Mouse (Mus musculus): ENCODE measurements at regions not wholly inside any gene's neighbourhood (a gene's known extent, or its start where the extent isn't known, plus 50 kb on each side); places are given as distances from the start of the nearest gene placed in this dataset.

DNA sequence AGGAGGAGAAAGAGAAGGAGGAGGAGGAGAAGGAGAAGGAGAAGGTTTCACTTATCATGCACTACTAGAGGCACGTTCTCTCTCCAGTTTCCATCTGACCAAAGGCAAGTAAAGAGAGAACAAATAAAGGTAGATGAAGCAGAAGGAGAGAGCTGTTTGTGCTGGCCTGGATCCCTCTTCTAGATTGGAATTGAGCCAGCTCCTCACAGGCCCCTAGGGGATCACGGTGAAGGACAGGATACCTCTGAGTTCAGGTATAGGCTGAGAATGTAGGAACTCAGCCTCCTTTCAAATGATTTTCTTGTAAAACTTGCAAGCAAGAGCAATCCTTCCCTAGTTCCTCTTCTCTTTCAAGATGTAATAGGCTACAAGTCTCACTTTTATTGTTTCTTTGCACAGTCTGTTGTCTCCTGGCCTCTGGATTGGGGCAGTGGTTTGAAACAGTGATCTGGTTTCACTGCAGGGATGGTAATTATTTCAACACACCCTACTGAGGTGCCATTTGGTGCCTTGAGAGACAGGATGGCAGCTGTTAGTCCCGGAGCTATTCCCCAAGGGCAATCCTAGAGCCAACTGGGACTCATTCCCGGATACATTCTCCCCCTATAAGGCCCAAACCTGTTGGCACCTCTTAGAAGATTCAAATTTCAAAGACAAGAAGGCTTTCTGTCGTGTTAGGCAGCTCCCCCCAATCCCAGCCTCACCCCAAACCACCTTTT is 134.8 kb downstream of the Gm9817 start:
- DNase-seq (ENCODE audit: low spot score in 2 of 2) = no peak

DNA sequence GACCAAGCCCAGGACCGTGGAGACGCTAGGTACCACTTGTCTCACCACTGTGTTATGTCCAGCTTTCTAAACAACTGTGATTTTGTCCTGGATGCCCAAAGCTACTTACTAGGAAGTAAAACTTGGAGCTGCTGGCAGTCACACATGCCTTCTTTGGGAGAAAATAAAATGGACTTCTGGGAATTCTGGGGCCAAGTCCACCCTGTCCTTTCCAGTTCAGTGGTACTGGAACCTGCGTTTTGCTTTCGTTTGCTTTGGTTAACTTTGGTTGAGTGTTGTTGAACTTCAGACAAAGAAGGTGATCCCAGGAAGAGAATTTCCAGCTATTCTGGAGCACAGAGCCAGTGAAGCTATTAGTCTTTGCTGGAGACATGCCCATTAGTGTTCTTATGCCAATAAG is 139.8 kb downstream of the Gm9817 start:
- no peak for DNase-seq (ENCODE audit: low spot score in 2 of 2)

DNA sequence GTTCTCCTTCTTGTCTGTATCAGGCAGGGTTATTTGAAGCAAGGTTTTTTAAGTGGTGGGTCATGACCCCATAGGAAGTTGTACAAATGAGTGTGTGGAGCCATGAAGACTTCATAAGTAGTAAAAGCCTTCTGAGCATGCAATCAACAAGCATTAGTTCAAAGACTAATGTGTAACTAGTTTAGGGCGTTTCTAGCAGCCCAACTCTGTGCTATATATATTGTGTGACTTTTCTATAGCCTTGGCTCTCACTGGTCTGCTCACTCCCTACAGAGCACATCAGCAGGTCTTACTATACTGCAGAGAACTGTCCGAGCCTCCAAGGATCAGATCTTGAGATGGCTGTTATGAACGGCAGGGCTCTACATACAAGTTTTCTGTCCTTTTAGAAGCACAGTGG is 141.2 kb downstream of the Gm9817 start:
- no peak for DNase-seq (ENCODE audit: low spot score in 2 of 2)

DNA sequence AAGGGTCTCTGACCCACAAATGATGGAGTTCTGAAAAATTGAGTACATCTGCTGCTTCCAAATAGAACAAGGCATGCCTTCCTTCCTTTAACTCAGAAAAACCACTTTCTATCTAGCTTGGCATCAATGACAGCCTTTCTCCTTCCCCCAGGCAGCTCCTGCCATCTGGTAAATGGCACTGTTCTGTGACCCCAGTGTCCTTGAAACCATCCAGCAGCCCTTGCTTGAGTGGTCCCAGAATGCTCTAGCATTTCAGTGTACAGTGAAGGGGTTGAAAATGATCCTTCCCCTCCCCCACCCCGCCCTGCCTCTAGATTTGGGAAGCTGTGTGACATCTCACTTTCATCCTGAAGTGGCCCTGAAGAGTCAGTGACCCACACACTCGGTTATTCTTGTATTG is 152.3 kb downstream of the Gm9817 start:
- DNase-seq (ENCODE audit: low spot score in 2 of 2) = no peak

DNA sequence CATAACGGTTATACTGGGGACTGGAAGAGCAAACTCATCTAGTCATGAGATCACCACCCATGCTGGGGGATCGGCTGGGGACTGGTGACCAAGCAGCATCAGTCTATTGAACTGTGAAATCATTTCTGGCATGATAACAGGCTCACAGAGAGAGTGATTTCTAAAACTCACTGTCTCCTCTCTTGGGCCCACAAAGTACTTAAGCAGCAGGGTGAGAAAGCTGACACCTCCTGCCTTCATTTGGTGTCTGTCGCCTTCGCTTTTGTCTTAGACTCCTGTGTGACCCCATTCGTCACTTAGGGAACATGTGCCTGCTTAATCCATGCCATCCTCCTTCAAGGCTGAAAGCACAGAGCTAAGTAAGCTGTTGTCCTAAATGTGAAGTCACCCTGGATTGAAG is 154.3 kb upstream of the Mylip start:
- DNase-seq (ENCODE audit: low spot score in 2 of 2) = no peak

DNA sequence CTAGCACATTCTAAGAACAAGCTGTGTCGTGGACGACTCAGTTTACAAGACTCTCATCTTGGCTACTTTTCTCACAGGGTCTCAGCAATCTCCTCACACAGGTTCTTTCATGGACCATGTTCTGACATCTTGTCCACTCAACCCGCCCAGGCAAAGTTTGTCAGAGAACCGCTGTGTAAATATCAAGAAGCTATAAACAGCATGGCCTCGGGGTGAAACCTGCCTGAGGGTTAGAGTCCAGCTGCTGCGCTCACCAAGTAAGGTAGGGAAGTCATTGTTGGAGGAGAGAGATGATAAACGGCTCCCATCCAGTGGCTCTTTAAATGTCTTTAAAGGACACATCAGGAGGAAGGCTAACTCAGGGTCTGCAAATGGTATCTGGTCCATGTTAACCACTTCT is 151.3 kb upstream of the Mylip start:
- DNase-seq (ENCODE audit: low spot score in 2 of 2) = no peak

DNA sequence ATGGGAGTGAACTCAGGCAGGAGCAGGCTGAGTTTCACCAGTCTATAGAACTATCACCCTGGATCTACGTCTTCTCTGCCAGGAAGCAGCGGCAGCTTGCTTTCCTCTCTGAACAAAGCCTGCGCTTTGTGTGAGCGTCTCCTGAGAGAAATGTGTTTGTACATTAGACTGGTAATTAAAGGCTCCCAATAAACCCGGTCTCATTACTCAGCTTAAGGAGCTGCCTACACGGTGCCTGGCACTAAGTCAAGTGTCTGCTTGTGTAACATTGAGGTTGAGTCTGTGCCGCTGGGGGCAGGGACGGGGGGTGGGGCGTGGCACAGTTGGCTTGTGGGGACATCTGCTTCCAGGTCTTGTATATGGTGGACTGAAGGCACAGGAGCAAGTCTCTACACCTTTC is 150.4 kb upstream of the Mylip start:
- DNase-seq (ENCODE audit: low spot score in 2 of 2) = peak; percentile 8 to 13

DNA sequence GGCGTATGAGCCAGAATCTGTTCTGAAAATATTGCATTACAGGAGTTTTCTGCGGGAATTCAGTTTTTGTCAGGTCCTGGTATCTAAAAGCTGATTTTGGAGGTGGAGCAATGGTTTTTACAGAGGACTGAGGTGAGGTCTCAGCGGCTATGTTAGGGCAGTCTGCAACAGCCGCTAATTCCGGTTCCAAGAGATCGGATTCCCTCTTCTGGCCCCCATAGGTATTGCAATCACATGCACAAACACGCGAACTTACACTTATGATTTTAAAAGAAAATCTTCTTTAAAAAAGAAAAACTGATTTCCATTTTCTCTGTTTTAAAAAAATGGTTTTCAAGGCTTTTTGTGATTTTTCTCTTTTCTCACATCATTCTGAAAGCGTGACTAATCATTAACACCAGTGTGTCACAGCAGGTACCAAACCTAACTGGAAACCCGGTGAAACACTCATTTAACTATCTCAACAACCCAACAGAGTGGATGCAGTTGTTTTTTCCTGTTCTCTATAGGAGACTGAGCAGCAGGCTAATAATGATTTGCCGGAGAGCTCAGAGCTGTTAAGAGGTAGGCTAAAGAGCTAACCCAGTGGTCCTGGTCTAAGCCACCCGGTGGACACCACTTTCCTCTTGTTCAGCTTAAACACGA is 149.4 kb upstream of the Mylip start:
- DNase-seq (ENCODE audit: low spot score in 2 of 2) = no peak

DNA sequence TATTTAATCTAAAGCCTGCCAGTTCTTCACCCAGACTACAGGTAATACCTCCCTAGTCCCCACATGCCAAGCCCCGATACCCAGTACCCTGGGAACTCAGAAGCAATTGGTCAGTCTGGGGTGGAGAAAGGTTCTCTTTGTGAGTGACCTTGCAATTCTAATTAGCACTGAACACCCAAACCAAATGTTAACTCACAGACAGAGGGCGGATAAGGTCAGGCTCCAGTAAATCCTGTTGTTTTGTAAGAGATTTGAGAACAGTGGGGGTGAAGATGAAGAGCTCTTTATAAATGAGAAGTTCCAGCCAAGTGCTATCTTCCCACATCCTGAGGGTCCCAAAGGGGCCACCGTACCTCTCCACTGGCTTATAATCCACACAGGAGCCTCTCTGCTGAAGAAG is 147.3 kb upstream of the Mylip start:
- DNase-seq (ENCODE audit: low spot score in 2 of 2) = no peak

DNA sequence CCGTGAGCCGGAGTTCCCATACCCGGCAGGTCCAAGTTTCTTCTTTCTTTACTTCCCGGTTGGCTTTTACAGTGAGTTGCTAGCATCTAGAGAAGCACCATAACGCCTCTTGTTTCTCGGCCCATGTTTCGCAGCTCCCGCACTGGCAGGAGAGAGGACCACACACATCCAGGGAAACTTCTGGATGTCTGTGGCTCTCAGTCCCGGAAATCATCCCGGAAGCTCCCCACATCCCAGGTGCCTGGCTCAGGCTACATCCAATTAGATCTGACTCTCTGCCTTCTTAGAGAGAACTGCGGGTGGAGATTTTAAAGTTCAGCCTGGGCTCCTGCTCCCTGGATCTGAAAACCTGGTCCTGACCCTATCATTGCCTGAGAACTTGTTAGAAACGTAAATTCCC is 146.8 kb upstream of the Mylip start:
- DNase-seq (ENCODE audit: low spot score in 2 of 2) = no peak

DNA sequence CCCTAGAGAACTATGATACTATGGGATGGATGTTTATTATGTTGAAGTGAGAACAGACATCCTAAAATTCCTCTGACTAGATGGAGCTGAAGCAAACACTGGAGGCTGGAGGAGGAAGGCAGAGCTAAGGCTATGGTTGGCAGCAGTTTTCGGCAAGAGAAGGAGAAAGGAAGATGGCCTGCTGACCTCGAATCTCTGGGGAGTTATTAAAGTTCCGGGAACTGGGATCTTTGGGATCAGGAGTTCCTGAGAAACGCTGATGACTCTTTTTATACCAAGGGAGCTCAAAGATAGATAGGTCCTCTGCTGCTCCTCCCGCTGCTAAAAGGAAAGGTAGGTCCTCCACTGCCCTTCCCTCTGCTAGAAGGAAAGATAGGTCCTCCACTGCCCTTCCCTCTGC is 143.9 kb upstream of the Mylip start:
- no peak for DNase-seq (ENCODE audit: low spot score in 2 of 2)

DNA sequence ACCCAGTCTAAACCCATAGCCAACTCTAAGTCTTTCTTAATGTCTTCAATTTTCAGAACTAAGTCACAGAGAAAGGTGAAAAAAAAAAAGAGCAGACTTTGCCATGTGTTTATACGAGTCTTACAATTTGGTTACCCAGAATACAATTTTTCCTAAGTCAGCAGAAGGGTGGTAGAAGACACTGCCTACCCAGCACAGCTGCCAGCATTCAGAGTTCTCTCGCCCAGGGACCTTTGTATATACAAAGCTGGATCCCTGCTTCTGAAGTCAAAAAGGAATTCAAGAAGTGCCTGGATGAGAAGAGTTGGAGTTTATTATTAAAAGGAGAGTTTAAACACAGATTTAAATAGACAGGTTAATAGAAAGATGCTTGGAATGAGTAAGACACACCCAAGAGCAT is 143.2 kb upstream of the Mylip start:
- no peak for DNase-seq (ENCODE audit: low spot score in 2 of 2)

DNA sequence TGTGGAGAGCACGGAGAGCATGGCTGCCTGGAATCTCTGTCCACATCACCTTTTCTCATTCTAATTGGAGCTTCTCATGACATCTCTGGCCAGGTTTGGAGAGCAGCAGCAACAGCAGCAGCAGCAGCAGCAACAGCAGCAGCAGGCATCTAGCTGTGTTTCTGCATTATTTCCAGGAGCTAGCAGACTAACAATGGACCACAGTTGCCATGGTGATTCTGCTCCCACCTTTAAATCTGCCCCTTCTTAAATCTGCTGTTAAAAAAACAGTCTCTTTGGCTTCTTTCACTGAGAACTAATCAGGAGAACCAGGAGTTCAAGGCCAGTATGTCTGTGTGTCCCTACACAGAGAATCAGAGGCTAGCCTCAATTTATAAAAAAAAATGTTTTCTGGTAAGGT is 139.5 kb upstream of the Mylip start:
- DNase-seq (ENCODE audit: low spot score in 2 of 2) = no peak

DNA sequence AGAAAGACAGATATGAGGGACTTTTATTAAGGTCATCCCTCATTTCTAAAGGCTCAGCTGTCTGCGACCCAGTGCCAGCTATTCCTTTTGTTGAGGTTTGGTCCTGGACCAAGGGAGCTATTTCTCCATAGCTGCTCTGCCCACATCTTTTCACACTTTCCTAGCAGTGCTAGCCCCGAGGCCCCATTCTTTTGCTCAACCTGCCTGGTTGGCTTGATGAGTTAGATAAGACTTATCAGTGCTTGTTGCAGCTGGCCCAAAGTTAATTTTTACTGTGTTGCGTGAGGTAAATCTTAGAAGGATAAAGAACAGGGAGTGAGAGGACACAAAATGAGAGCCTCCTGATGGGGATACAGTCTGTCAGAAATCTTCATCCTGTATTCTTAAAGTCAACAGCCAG is 138.5 kb upstream of the Mylip start:
- no peak for DNase-seq (ENCODE audit: low spot score in 2 of 2)

DNA sequence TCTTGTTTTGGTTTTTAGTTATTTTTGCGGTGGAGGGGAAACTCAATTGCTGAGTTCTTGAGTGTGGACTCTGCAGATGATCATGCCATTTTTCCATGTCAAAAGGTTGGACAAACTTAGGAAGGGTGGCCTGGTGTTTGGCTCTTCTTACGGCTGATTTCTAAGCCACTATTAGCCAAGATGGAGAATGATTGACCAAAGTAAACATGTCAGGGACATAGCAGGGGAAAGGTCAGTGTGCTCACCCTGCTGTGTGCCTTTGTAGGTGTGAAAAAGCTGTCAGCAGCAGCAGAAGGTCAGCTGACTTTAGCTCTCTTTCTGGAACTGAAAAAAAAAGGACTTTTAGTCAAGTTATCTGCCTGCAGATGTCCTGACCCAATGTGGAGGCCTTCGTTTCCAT is 137.4 kb upstream of the Mylip start:
- no peak for DNase-seq (ENCODE audit: low spot score in 2 of 2)

DNA sequence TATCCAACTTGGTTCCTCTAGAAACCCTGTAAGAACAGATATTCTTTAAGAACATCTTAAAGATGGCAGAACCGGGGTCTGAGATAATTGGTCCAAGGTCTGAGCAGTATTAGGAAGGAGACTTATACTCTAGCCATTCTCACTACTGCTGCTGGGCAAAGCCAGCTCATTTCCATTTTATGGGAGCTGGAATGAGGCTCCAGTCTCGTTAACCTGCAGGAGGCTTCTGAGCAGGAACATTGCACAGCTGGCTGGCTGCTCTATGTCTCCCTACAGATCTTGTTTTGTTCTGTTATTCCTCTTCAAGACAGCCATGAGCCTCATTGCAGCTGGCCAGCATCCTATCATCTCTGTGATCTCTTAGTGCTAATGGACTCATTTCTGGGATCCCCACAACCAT is 136.3 kb upstream of the Mylip start:
- no peak for DNase-seq (ENCODE audit: low spot score in 2 of 2)

DNA sequence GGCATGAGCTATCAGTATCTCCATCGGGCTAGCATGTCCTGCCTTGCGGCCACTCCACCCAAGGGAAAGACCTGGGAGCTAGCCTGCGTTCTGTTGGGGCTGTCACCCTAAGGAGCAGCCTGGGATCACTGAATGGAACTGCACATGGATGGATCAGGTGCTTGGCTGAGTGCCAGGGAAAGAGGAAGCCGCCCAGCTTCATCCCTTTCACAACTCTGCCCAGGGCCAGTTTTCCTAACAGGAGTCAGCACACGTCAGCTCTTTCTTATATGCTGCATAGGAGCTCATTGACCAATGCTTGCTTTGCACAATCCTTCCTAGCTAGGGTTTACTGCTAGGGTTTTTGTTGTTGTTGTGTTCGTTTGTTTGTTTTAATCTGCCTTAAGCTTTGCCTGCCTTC is 134.3 kb upstream of the Mylip start:
- DNase-seq (ENCODE audit: low spot score in 2 of 2) = no peak

DNA sequence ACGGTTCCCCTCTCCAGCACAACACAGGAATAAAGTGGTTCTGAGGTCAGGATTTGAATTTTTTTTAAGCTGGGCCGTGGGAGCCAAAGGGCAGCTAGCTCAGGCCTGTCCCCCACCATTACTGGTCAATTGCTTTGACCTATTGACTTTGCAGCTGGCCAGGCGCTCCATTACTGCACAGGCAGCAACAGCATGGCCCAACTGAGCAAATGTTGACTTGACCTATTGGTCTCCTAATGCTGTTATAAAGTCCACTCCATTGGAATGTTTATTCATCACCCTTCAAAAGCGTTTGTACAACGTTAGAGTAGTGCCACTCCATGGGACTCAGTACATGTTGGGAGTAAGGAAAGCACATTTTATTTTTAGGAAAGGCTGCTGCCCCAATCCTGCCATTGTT is 127.5 kb upstream of the Mylip start:
- DNase-seq (ENCODE audit: low spot score in 2 of 2) = no peak

DNA sequence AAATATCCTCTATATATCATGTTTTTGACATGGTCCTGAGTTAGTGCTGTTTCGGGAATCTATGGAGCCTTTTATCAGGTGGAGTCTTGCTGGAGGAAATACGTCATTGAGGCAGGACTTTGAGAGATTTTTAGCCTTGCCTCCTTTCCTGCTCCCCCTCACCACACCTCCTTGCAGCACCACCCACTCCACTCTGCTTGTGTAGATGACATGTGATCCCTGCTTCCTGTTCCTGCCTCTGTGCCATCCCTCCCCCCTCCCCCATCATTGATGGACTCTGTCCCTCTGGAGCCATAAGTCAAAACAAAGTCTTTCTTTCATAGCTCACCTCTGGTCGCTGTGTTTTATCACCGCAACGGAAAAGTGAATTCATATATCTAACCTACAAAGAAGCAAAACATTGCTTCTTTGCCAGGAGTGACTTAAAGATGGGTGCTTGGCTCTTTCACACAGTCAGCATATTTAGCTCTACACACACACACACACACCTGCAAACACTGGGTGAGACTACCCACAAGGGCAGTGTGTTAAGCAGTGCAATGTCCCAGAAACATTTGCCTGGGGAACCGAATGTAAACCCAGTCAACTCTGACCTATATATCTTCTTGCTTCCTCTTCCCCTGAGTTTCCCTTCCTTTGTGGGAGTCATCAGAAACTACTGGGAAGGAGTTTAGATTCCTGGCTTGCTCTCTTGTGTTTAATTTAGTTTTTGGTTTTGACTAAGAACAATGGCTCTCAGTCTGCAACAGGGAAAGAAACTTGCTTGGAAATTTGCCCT is 123.1 kb upstream of the Mylip start:
- DNase-seq (ENCODE audit: low spot score in 2 of 2) = no peak

DNA sequence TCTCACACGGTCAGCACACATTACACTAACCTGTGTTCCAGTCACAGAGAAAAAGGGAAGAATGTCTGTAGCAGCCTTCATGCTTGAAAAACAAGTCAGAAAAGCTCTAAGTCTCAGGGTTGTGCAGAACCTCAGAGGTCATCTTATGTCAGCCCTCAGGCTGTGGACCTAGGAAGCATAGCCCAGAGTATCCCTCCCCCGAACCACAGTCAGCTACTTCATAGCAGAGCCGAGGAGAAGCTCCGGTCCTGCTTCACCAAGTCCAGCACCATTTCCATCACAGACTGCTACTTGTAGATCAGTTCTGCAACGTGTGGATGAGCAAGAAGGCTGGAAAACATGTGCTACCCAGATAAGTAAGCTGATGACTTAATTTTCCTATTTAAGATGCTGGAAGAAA is 122.1 kb upstream of the Mylip start:
- DNase-seq (ENCODE audit: low spot score in 2 of 2) = no peak

DNA sequence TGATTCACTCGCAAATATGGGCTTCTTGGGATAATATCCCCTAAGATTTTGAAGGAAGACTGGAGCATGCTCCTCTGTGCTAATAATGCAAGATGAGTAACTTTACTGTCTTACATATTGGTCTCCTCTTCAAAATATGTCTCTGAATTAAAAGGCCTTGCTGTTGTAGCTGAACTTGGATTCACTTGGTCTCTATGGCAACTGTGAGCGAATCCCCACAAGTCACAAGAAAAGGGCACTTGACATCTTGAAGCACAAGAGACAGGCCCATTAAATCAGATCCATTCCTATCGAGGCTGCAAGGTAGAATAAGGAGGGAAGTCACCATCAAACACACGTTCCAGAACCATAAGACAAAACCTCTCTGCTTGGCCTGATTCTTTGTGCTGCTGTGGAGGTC is 121.6 kb upstream of the Mylip start:
- no peak for DNase-seq (ENCODE audit: low spot score in 2 of 2)

DNA sequence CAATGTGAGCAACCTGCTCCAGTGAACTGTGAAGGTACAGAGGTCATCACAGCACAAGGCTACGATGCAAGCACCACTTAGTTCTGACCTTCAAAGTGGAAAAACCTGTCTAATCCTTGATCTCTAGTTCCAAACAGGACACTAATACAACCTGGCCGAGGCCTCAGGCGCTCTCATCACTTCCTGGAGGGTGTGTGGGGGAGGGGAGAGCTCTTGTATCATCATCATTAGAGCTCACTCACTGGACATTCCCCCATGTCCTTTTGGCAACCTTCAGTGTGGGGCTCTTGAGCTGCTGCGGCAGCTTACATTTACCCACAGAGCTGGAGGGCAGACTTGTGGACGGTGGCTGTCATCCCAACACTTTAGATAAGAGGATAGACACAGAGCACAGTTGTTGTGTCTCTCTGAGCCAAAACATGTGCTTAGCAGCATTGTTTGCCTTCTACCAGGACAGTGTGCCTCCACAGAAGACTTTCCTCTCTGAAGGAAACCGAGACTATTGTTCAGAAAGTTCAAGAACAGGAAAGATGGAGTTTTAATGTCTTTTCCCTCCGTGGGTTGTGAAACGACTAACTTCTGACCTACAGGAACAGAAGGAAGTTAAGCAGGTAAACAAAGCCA is 115.2 kb upstream of the Mylip start:
- no peak for DNase-seq (ENCODE audit: low spot score in 2 of 2)
